Mouse (Mus musculus) spleen, adult 10 weeks (tissue): ENCODE data around the gene Asb2. TPM values are rescaled to one million over a fixed set of nuclear protein-coding genes. Genes with fewer than 3 reads are reported as not detected.

Experiments used
- polyA plus RNA-seq: library from polyadenylated mRNA; stranded (reverse); fragments of 350-450 nt; fragmentation: Illumina TruSeq; extraction: RNeasy Lipid Tissue Mini Kit (QIAGEN cat#74804); gene quantifications from one replicate; pipeline ENCODE4 v1.2.3, GENCODE M21; 2015; ENCODE audit warnings: low replicate concordance; ENCODE audit not compliant: insufficient read depth

Asb2 gene
- 18.4 TPM for polyA plus RNA-seq

DNA sequence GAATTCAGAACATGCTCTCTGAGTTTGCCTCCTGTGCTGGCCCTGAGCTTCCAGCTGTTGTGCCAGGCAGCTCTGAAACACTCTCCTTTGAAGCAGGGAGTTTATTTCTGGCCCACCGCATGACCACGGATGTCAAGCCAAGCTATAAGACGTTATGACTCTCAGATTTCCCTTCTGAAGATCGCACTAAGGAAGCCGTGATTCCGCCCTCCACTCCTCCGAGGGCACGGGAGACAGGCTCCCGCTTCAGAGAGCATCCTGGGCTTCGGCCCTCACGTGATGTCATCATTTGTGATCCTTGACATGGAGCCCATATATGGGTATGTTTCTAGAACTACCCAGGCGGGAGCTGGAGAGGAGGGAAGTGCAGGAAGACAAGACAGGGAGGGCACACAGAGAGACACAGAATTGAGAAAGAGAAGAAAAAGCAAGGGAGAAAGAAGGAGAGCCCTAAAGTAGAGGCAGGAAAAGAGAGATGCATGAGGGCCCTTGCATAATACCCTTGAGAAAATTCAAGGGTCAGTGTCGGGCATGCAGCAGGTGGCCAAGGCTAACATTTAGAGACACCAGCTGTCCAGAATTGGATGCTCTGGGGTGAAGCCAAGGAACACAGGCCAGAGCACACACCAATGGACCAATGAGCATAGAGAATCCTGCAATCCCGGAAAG lies at the start of gene Asb2:
Gene Asb2 (minus strand): TSS at position 256 of the 669 bp plus-strand sequence.

GRCm38 (mm10) chr12:103388505-103389347 lies 32.9 kb upstream of the Asb2 start, which contains the start of gene Otub2:
Otub2 (plus strand) TSS chr12:103388682.

DNA sequence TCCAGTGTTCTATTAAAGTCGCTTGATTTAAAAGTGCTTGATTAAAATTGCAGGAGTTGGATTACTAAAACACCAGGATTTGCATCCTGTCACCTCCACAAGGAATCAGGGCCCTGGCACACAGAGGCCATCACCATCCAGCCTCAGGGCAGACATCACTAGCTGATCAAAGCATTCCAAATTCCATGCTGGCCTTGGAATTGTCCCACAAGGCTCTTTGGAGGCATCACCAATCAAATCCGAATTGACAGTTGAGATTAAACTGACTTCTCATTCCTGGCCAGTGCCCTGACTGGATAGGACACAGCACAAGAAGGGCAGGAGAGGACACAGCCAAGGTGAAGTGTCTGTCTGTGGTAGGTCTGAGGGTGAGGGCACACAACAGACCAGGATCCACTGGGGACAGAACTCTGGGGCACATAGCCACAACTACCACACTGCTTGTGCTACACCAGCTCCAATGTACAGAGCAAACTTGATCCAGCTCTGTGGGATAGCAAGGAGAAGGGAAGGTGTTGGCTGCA lies 45.0 kb downstream of the Asb2 start, which contains the start of gene Fam181a:
Gene Fam181a (plus strand): TSS at position 232 of the 524 bp plus-strand sequence.

Other genes with a start within 250 kb of the Asb2 start
- gene Prima1, start 113.9 kb downstream of the Asb2 start, polyA plus RNA-seq = not detected
- gene Fam181a, start 45.0 kb downstream of the Asb2 start, polyA plus RNA-seq = not detected
- 7.5 TPM for gene Otub2, start 32.7 kb upstream of the Asb2 start, polyA plus RNA-seq
- gene 9330161L09Rik, start 51.8 kb upstream of the Asb2 start, polyA plus RNA-seq = 0.41 TPM
- gene Ddx24, start 69.8 kb upstream of the Asb2 start, polyA plus RNA-seq = 73.9 TPM
- gene Ifi27, start 78.2 kb upstream of the Asb2 start, polyA plus RNA-seq = 191 TPM
- 204 TPM for gene Ifi27l2a, start 87.7 kb upstream of the Asb2 start, polyA plus RNA-seq
- not detected for gene Ifi27l2b, start 101.2 kb upstream of the Asb2 start, polyA plus RNA-seq
- 1.2 TPM for gene Ppp4r4, start 176.3 kb upstream of the Asb2 start, polyA plus RNA-seq